Mouse (Mus musculus): ENCODE results near the gene Drd1. TPM values are rescaled to one million over a fixed set of nuclear protein-coding genes. Genes with fewer than 3 reads are reported as not detected.

The Drd1 gene
- total and polyA plus RNA-seq, 2 experiments from 2014 or later = 0.15 to 0.61 TPM

DNA sequence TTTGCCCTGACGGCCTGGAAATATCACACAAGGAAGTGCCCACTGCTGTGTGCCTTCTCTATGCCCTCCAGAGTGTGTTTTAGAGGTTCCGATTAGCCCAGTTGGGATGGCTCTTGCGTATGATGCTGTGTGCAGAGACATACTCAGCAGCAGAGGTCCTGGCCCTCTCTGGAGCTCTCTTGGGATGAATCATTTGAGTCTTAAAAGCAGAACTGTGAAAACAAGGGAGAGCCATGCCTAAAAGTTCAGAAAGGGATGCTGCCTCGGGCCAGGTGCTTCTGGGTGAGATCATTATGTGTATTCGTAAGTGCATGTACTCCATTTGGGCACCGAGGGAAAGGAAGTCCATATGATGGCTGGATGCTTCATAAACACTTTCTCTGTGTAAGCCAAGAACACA lies 42.3 kb upstream of the Drd1 start:
- ATAC-seq (ENCODE audit: insufficient read depth, low read depth) (no peak), DNase-seq (ENCODE audit: low spot score) (no peak)
- WGBS = 92% methylated on average over 6 of the region's 6 CpGs
- Histone ChIP-seq H3K27ac (ENCODE audit: low read depth) (no peak overlapping the region), H3K4me1 (ENCODE audit: control insufficient read depth, insufficient read depth) (0 out of 2 replicates have a peak, but pooled peaks cover 13% of the 10 kb centered on the region), H3K4me2 (ENCODE audit: low read depth, low read length) (no peak overlapping the region), H3K27me3 (ENCODE audit: control insufficient read depth, insufficient read depth, low read length) (no peaks in the 10 kb centered on the region), H3K9ac (replicated peaks; ENCODE audit: low read depth, low read length) (no peak overlapping the region), H3K9me3 (replicated peaks; ENCODE audit: control insufficient read depth, low read length) (no peaks in the 10 kb centered on the region), H3K4me3 (ENCODE audit: low read depth, low read length) (no peak overlapping the region), H3K36me3 (replicated peaks; ENCODE audit: control insufficient read depth, insufficient read depth, low read length) (peaks cover 32% of the 10 kb centered on the region)
- TF ChIP-seq CTCF (IDR thresholded peaks at IDR 0.05; ENCODE audit: low read depth) (no peak), EP300 (IDR thresholded peaks at IDR 0.05; ENCODE audit: low read depth) (no peak)

GRCm38 (mm10) chr13:54097227-54097626 lies 41.7 kb upstream of the Drd1 start:
- DNase-seq (ENCODE audit: low spot score) (no peak), ATAC-seq (ENCODE audit: insufficient read depth, low read depth) (no peak)
- H3K4me2 ChIP-seq (ENCODE audit: low read depth, low read length) = no peak overlapping the region
- no peak overlapping the region for H3K9ac ChIP-seq (replicated peaks; ENCODE audit: low read depth, low read length)
- no peaks in the 10 kb centered on the region for H3K9me3 ChIP-seq (replicated peaks; ENCODE audit: control insufficient read depth, low read length)
- H3K27me3 ChIP-seq (ENCODE audit: control insufficient read depth, insufficient read depth, low read length) = no peaks in the 10 kb centered on the region
- no peak overlapping the region for H3K4me3 ChIP-seq (ENCODE audit: low read depth, low read length)
- WGBS = 89% methylated on average over 4 of the region's 4 CpGs
- peaks cover 37% of the 10 kb centered on the region for H3K36me3 ChIP-seq (replicated peaks; ENCODE audit: control insufficient read depth, insufficient read depth, low read length)
- no peak overlapping the region for H3K27ac ChIP-seq (ENCODE audit: low read depth)
- H3K4me1 ChIP-seq (ENCODE audit: control insufficient read depth, insufficient read depth) = 0 out of 2 replicates have a peak, but pooled peaks cover 13% of the 10 kb centered on the region
- TF ChIP-seq EP300 (IDR thresholded peaks at IDR 0.05; ENCODE audit: low read depth) = no peak
- TF ChIP-seq CTCF (IDR thresholded peaks at IDR 0.05; ENCODE audit: low read depth) = no peak

GRCm38 (mm10) chr13:54095721-54096120 lies 40.2 kb upstream of the Drd1 start:
- no peak overlapping the region for H3K9ac ChIP-seq (replicated peaks; ENCODE audit: low read depth, low read length)
- WGBS = 57% methylated on average over 8 of the region's 8 CpGs
- no peak for DNase-seq (ENCODE audit: low spot score)
- no peaks in the 10 kb centered on the region for H3K27me3 ChIP-seq (ENCODE audit: control insufficient read depth, insufficient read depth, low read length)
- no peak for ATAC-seq (ENCODE audit: insufficient read depth, low read depth)
- H3K4me3 ChIP-seq (ENCODE audit: low read depth, low read length) = no peak overlapping the region
- H3K9me3 ChIP-seq (replicated peaks; ENCODE audit: control insufficient read depth, low read length) = no peaks in the 10 kb centered on the region
- TF ChIP-seq EP300 (IDR thresholded peaks at IDR 0.05; ENCODE audit: low read depth) = no peak
- H3K36me3 ChIP-seq (replicated peaks; ENCODE audit: control insufficient read depth, insufficient read depth, low read length) = peaks cover 44% of the 10 kb centered on the region
- H3K4me1 ChIP-seq (ENCODE audit: control insufficient read depth, insufficient read depth) = 0 out of 2 replicates have a peak, but pooled peaks cover 3% of the 10 kb centered on the region
- no peak overlapping the region for H3K4me2 ChIP-seq (ENCODE audit: low read depth, low read length)
- H3K27ac ChIP-seq (ENCODE audit: low read depth) = no peak overlapping the region

- ATAC-seq (ENCODE audit: insufficient read depth, low read depth) = no peak
- Histone ChIP-seq H3K4me1 (ENCODE audit: control insufficient read depth, insufficient read depth) (no peaks in the 10 kb centered on the region), H3K9me3 (replicated peaks; ENCODE audit: control insufficient read depth, low read length) (no peaks in the 10 kb centered on the region), H3K27ac (ENCODE audit: low read depth) (no peak overlapping the region), H3K9ac (replicated peaks; ENCODE audit: low read depth, low read length) (no peak overlapping the region), H3K27me3 (ENCODE audit: control insufficient read depth, insufficient read depth, low read length) (no peaks in the 10 kb centered on the region), H3K4me3 (ENCODE audit: low read depth, low read length) (no peak overlapping the region), H3K4me2 (ENCODE audit: low read depth, low read length) (no peak overlapping the region), H3K36me3 (replicated peaks; ENCODE audit: control insufficient read depth, insufficient read depth, low read length) (peaks cover 44% of the 10 kb centered on the region)
- no peak for DNase-seq (ENCODE audit: low spot score)
- no peak for TF ChIP-seq EP300 (IDR thresholded peaks at IDR 0.05; ENCODE audit: low read depth)
- TF ChIP-seq CTCF (IDR thresholded peaks at IDR 0.05; ENCODE audit: low read depth) = no peak
- WGBS = 38% methylated on average over 6 of the region's 6 CpGs
Observed at GRCm38 (mm10) chr13:54094963-54095362, 39.5 kb upstream of the Drd1 start.

- no peak overlapping the region for H3K4me3 ChIP-seq (ENCODE audit: low read depth, low read length)
- H3K9me3 ChIP-seq (replicated peaks; ENCODE audit: control insufficient read depth, low read length) = no peaks in the 10 kb centered on the region
- no peak overlapping the region for H3K4me2 ChIP-seq (ENCODE audit: low read depth, low read length)
- 87% methylated on average over 4 of the region's 4 CpGs for WGBS
- no peak for TF ChIP-seq EP300 (IDR thresholded peaks at IDR 0.05; ENCODE audit: low read depth)
- no peak for TF ChIP-seq CTCF (IDR thresholded peaks at IDR 0.05; ENCODE audit: low read depth)
- H3K9ac ChIP-seq (replicated peaks; ENCODE audit: low read depth, low read length) = no peak overlapping the region
- no peaks in the 10 kb centered on the region for H3K27me3 ChIP-seq (ENCODE audit: control insufficient read depth, insufficient read depth, low read length)
- H3K36me3 ChIP-seq (replicated peaks; ENCODE audit: control insufficient read depth, insufficient read depth, low read length) = peaks cover 50% of the 10 kb centered on the region
- H3K27ac ChIP-seq (ENCODE audit: low read depth) = no peak overlapping the region
- DNase-seq (ENCODE audit: low spot score) (no peak), ATAC-seq (ENCODE audit: insufficient read depth, low read depth) (no peak)
- no peaks in the 10 kb centered on the region for H3K4me1 ChIP-seq (ENCODE audit: control insufficient read depth, insufficient read depth)
Observed at GRCm38 (mm10) chr13:54094349-54094748, 38.8 kb upstream of the Drd1 start.

- WGBS = 28% methylated on average over 6 of the region's 6 CpGs
- ATAC-seq (ENCODE audit: insufficient read depth, low read depth) = peak; percentile 47; the same call in 1 of the 2 replicates
- H3K36me3 ChIP-seq (replicated peaks; ENCODE audit: control insufficient read depth, insufficient read depth, low read length) = peaks cover 61% of the 10 kb centered on the region
- no peaks in the 10 kb centered on the region for H3K4me1 ChIP-seq (ENCODE audit: control insufficient read depth, insufficient read depth)
- H3K27me3 ChIP-seq (ENCODE audit: control insufficient read depth, insufficient read depth, low read length) = no peaks in the 10 kb centered on the region
- DNase-seq (ENCODE audit: low spot score) = peak; percentile 40
- H3K9me3 ChIP-seq (replicated peaks; ENCODE audit: control insufficient read depth, low read length) = no peaks in the 10 kb centered on the region
- no peak overlapping the region for H3K4me3 ChIP-seq (ENCODE audit: low read depth, low read length)
- no peak overlapping the region for H3K27ac ChIP-seq (ENCODE audit: low read depth)
- H3K9ac ChIP-seq (replicated peaks; ENCODE audit: low read depth, low read length) = no peak overlapping the region
- TF ChIP-seq CTCF (IDR thresholded peaks at IDR 0.05; ENCODE audit: low read depth) = peak; percentile 37
- no peak for TF ChIP-seq EP300 (IDR thresholded peaks at IDR 0.05; ENCODE audit: low read depth)
- H3K4me2 ChIP-seq (ENCODE audit: low read depth, low read length) = no peak overlapping the region
Observed at GRCm38 (mm10) chr13:54091719-54092118, 36.2 kb upstream of the Drd1 start.
